Mouse (Mus musculus) neural tube, embryonic 15.5 days (tissue): Measurements from ENCODE around the gene Glcci1. TPM values are rescaled to one million over a fixed set of nuclear protein-coding genes. Genes with fewer than 3 reads are reported as not detected.
"Not testable (repeated sequence)": the region's sequence is repeated elsewhere in the genome, so short reads cannot be mapped to it uniquely, and the experiment has no call there.

ENCODE experiments used
- ATAC-seq: fragments of 200-750 bp; cut with Nextera tagmentation; 2 replicates; pipeline ENCODE4 v1.8.0; 2017; ENCODE audit warnings: mild to moderate bottlenecking, moderate TSS enrichment, moderate library complexity; ENCODE audit not compliant: low FRiP score
- H3K27ac ChIP-seq: fragments of 300-500 bp; sonication (generic); replicated peaks from 2 replicates; pipeline ENCODE4 v1.5.1; 2015; ENCODE audit warnings: mild to moderate bottlenecking, inconsistent platforms
- H3K27me3 ChIP-seq: fragments of 300-500 bp; sonication (generic); replicated peaks from 2 replicates; pipeline ENCODE4 v1.6.1; 2015; ENCODE audit warnings: inconsistent platforms
- H3K36me3 ChIP-seq: fragments of 300-500 bp; sonication (generic); 2 replicates; pipeline ENCODE4 v1.6.1; 2015; ENCODE audit warnings: inconsistent platforms
- H3K4me1 ChIP-seq: fragments of 300-500 bp; sonication (generic); 2 replicates; pipeline ENCODE4 v1.6.1; 2015; ENCODE audit warnings: inconsistent platforms
- H3K4me2 ChIP-seq: fragments of 300-500 bp; sonication (generic); 2 replicates; pipeline ENCODE4 v1.6.1; 2015; ENCODE audit warnings: inconsistent platforms, mild to moderate bottlenecking, moderate library complexity
- H3K4me3 ChIP-seq: fragments of 300-500 bp; sonication (generic); replicated peaks from 2 replicates; pipeline ENCODE4 v1.5.1; 2015; ENCODE audit warnings: mild to moderate bottlenecking, inconsistent platforms
- H3K9ac ChIP-seq: fragments of 300-500 bp; sonication (generic); replicated peaks from 2 replicates; pipeline ENCODE4 v1.6.1; 2015; ENCODE audit warnings: mild to moderate bottlenecking, inconsistent platforms
- H3K9me3 ChIP-seq: fragments of 300-500 bp; sonication (generic); replicated peaks from 2 replicates; pipeline ENCODE4 v1.6.1; 2016; ENCODE audit warnings: inconsistent platforms
- WGBS: fragments of 180-500 bp; shearing (Covaris S2); methylation state at CpG from one replicate; pipeline ENCODE4 v1.1.7; 2015; ENCODE audit warnings: mixed read lengths; 5-methylcytosine and 5-hydroxymethylcytosine counted together
- polyA plus RNA-seq: library from polyadenylated mRNA; unstranded; fragments of >200 nt; fragmentation: Nextera tagmentation; extraction: Ambion mirVana; gene quantifications from 2 replicates; pipeline ENCODE4 v1.2.1, GENCODE M21; 2015

Gene Glcci1
- polyA plus RNA-seq, 1 experiment from 2014 or later: 7.2 TPM

DNA sequence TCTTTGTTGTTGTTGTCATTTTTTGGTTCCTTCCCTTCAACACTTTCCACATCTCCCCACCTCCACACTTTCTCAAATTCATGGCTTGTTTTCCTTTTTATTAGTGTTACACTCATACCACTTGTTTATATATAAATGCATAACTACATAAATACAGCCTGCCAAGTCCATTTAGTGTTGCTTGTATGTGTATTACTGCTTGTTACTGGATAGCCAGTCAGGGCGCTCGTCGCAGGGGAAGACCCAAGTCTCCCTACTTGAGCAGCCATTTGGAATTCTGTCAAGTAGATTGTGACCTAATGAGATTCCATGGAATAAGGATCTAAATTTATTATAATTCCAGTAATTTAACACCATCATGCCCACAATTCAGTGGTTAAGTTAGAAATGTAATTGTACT is 10.3 kb downstream of the Glcci1 start:
- no peaks in the 10 kb centered on the region for H3K27me3 ChIP-seq

DNA sequence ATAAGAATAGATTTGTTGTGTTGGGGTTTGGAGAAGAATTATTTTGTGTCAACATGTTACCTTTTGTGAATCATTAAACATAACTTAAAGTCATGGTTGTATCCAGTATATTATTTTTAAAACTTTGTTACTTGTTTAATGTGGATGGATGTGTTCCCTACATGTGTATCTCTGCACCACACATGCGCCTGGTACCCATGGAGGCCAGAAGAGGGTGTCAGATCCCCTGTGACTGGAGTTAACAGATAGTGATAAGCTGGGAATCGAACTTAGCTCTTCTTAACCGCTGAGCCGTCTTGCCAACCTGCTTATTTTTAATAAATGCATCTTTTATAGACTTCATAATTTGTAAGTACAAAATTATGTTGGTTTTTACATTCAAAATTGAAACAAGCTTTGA is 11.8 kb downstream of the Glcci1 start:
- ATAC-seq: no peak
- WGBS: 99% methylated on average over 4 of the region's 4 CpGs

More for the DNA sequence above, 10.3 kb downstream of the Glcci1 start:
- ATAC-seq: no peak
- WGBS: 80% methylated on average over 3 of the region's 3 CpGs
- H3K4me2 ChIP-seq: no peak overlapping the region
- H3K27ac ChIP-seq: no peak overlapping the region
- H3K9me3 ChIP-seq: no peaks in the 10 kb centered on the region
- H3K4me3 ChIP-seq: no peak overlapping the region
- H3K9ac ChIP-seq: no peak overlapping the region
- H3K4me1 ChIP-seq: no peaks in the 10 kb centered on the region
- no peaks in the 10 kb centered on the region for H3K36me3 ChIP-seq

DNA sequence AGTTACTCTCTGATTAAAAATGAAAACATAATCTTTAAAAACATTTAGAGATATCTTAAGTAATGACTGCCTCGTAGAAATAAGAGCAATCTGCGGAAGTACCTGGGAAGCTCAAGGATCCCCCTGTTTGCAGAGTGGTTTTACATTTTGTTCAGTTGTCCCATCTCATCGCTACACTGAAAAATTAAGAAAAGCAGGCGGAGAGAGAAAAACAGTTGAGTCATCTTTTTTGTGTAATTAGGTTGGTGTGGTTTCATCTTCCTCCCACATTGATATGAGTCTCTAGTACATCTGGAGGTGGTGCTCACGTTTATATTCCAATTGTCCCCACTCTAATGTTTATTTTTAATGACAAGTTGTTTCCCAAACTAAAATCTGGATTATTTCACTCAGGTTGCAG is 15.3 kb downstream of the Glcci1 start:
- Histone ChIP-seq H3K27ac (no peak overlapping the region), H3K4me1 (no peaks in the 10 kb centered on the region), H3K4me2 (no peak overlapping the region), H3K27me3 (no peaks in the 10 kb centered on the region), H3K36me3 (no peaks in the 10 kb centered on the region), H3K9ac (no peak overlapping the region), H3K4me3 (no peak overlapping the region), H3K9me3 (no peaks in the 10 kb centered on the region)
- no peak for ATAC-seq
- 91% methylated on average over 5 of the region's 5 CpGs for WGBS

More for the DNA sequence above, 11.8 kb downstream of the Glcci1 start:
- no peak overlapping the region for H3K27ac ChIP-seq
- no peak overlapping the region for H3K4me3 ChIP-seq
- H3K9ac ChIP-seq: no peak overlapping the region
- H3K4me2 ChIP-seq: no peak overlapping the region
- H3K4me1 ChIP-seq: no peaks in the 10 kb centered on the region
- H3K36me3 ChIP-seq: no peaks in the 10 kb centered on the region
- no peaks in the 10 kb centered on the region for H3K27me3 ChIP-seq
- H3K9me3 ChIP-seq: no peaks in the 10 kb centered on the region

DNA sequence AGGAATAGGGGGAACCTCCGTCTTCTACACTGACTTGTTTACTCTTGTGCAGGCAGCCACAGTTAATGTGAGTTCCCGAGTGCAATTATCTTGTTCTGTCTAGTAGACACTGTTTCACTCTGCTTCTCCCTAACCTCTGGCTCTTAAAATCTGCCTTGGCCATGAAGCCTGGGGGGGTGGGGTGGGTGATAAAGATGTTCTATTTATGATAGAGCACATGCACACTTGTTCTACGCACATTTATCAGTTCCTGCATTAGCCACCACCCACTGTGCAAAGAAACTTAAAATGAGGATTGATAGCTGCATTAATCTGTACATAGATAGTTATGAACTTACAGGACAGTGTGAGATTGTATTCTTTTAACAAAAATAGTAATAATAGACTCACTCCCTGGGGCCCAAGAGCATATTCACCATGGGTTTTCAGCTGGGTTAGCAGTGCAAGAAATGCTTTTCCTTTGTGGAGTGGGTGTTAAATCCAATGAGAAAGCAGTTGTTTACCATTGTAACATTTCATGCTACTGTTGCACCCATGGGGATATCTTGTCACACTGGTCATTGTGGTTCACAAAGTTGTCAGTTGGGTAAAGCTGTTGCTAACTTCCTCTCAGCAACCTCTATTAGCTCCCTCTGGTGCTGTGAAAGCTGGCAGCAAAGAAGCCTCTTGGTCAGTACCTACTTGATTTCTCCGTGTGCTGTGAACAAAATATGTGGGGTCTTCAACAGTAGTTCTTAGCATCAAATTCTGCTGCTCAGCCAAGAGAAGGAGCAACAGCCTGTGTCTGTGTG is 21.9 kb downstream of the Glcci1 start:
- Histone ChIP-seq H3K4me2 (no peak overlapping the region), H3K9ac (no peak overlapping the region), H3K4me3 (no peak overlapping the region), H3K27ac (no peak overlapping the region), H3K27me3 (no peaks in the 10 kb centered on the region), H3K4me1 (no peaks in the 10 kb centered on the region), H3K9me3 (no peaks in the 10 kb centered on the region), H3K36me3 (no peaks in the 10 kb centered on the region)
- no peak for ATAC-seq
- 83% methylated on average over 4 of the region's 4 CpGs for WGBS

DNA sequence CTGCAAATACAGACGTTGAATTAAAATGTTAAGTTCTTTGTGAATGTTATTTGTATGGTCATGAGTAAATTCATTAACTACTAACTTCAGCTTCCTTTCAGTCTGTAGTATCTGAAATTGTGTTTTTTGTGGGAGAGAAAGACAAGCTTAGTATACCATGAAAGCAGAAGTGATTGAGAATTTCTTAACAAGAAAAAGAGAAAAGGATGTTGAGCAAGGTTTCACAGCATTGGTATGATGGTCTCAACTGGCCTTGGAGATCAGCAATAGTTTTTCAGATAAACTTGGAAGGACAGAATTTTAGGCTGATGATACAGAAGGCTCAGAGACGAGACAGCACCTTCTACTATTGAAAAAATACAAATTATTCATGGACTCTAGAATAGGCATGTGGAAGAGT is 27.5 kb downstream of the Glcci1 start:
- 75% methylated on average over 2 of the region's 2 CpGs for WGBS
- H3K4me3 ChIP-seq: no peak overlapping the region
- no peak for ATAC-seq
- no peak overlapping the region for H3K4me2 ChIP-seq
- no peak overlapping the region for H3K9ac ChIP-seq
- no peak overlapping the region for H3K27ac ChIP-seq
- no peaks in the 10 kb centered on the region for H3K4me1 ChIP-seq
- H3K9me3 ChIP-seq: no peaks in the 10 kb centered on the region
- no peaks in the 10 kb centered on the region for H3K36me3 ChIP-seq
- no peaks in the 10 kb centered on the region for H3K27me3 ChIP-seq

- not testable (repeated sequence) for H3K27me3 ChIP-seq, H3K4me1 ChIP-seq, H3K9ac ChIP-seq, H3K4me2 ChIP-seq, H3K36me3 ChIP-seq, H3K27ac ChIP-seq, ATAC-seq, H3K9me3 ChIP-seq, H3K4me3 ChIP-seq
- WGBS: 91% methylated on average over 3 of the region's 4 CpGs
Observed at GRCm38 (mm10) chr6:8541531-8541930, 32.1 kb downstream of the Glcci1 start.

DNA sequence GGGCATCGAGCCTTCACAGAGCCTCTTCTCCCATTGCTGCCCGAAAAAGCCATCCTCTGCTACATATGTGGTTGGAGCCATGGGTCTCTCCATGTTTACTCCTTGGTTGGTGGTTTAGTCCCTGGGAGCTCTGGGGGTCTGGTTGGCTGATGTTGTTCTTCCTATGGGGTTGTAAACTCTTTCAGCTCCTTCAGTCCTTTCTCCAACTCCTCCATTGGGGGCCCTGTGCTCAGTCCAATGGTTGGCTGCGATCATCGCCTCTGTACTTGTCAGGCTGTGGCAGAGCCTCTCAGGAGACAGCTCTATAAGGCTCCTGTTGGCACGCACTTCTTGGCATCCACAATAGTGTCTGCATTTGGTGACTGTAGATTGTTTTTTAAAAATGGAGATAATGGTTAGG is 35.4 kb downstream of the Glcci1 start:
- H3K4me3 ChIP-seq: no peak overlapping the region
- H3K27me3 ChIP-seq: no peaks in the 10 kb centered on the region
- H3K27ac ChIP-seq: no peak overlapping the region
- 0 out of 2 replicates have a peak, but pooled peaks cover 4% of the 10 kb centered on the region for H3K36me3 ChIP-seq
- no peak overlapping the region for H3K4me2 ChIP-seq
- ATAC-seq: no peak
- WGBS: 88% methylated on average over 5 of the region's 5 CpGs
- H3K9ac ChIP-seq: no peak overlapping the region
- no peaks in the 10 kb centered on the region for H3K4me1 ChIP-seq
- no peaks in the 10 kb centered on the region for H3K9me3 ChIP-seq

GRCm38 (mm10) chr6:8545780-8546179 is 36.4 kb downstream of the Glcci1 start:
- Histone ChIP-seq H3K27ac (no peak overlapping the region), H3K9ac (no peak overlapping the region), H3K4me1 (no peaks in the 10 kb centered on the region), H3K36me3 (0 out of 2 replicates have a peak, but pooled peaks cover 4% of the 10 kb centered on the region), H3K27me3 (no peaks in the 10 kb centered on the region), H3K4me2 (no peak overlapping the region), H3K4me3 (no peak overlapping the region), H3K9me3 (no peaks in the 10 kb centered on the region)
- 92% methylated on average over 7 of the region's 7 CpGs for WGBS
- ATAC-seq: no peak

GRCm38 (mm10) chr6:8551155-8551554 is 41.8 kb downstream of the Glcci1 start:
- Histone ChIP-seq H3K27me3 (no peaks in the 10 kb centered on the region), H3K4me3 (no peak overlapping the region), H3K9ac (no peak overlapping the region), H3K4me1 (no peaks in the 10 kb centered on the region), H3K36me3 (no peaks in the 10 kb centered on the region), H3K9me3 (no peaks in the 10 kb centered on the region), H3K4me2 (no peak overlapping the region), H3K27ac (no peak overlapping the region)
- ATAC-seq: no peak
- 93% methylated on average over 2 of the region's 2 CpGs for WGBS

GRCm38 (mm10) chr6:8556849-8557571 is 47.6 kb downstream of the Glcci1 start:
- Histone ChIP-seq H3K4me2 (no peak overlapping the region), H3K36me3 (no peaks in the 10 kb centered on the region), H3K27ac (no peak overlapping the region), H3K9ac (no peak overlapping the region), H3K27me3 (no peaks in the 10 kb centered on the region), H3K4me3 (no peak overlapping the region), H3K4me1 (no peaks in the 10 kb centered on the region), H3K9me3 (no peaks in the 10 kb centered on the region)
- ATAC-seq: no peak
- WGBS: 92% methylated on average over 5 of the region's 5 CpGs

GRCm38 (mm10) chr6:8560682-8561081 is 51.3 kb downstream of the Glcci1 start:
- Histone ChIP-seq H3K36me3 (no peaks in the 10 kb centered on the region), H3K27ac (no peak overlapping the region), H3K9ac (no peak overlapping the region), H3K4me1 (no peaks in the 10 kb centered on the region), H3K4me3 (no peak overlapping the region), H3K9me3 (no peaks in the 10 kb centered on the region), H3K4me2 (no peak overlapping the region), H3K27me3 (no peaks in the 10 kb centered on the region)
- no peak for ATAC-seq
- WGBS: 93% methylated on average over 2 of the region's 2 CpGs

- H3K4me3 ChIP-seq: no peak overlapping the region
- H3K36me3 ChIP-seq: no peaks in the 10 kb centered on the region
- H3K4me1 ChIP-seq: no peaks in the 10 kb centered on the region
- no peak overlapping the region for H3K9ac ChIP-seq
- no peak for ATAC-seq
- no peaks in the 10 kb centered on the region for H3K27me3 ChIP-seq
- H3K27ac ChIP-seq: no peak overlapping the region
- no peak overlapping the region for H3K4me2 ChIP-seq
- WGBS: 95% methylated on average over 9 of the region's 9 CpGs
- H3K9me3 ChIP-seq: no peaks in the 10 kb centered on the region
Observed at GRCm38 (mm10) chr6:8582377-8582776, 73.0 kb downstream of the Glcci1 start.
